Mouse (Mus musculus) erythroblast, embryonic 14.5 days (primary cell): Measurements from ENCODE around the gene Pgpep1.

Experiments
- GATA1 ChIP-seq: IDR thresholded peaks from 2 replicates; pipeline ENCODE4 v1.6.1; 2012; ENCODE audit warnings: low read length, inconsistent platforms, mixed read lengths
- TAL1 ChIP-seq: IDR thresholded peaks from 3 replicates; pipeline ENCODE4 v1.6.1; 2012; ENCODE audit warnings: low read length, inconsistent platforms, mixed read lengths

GRCm38 (mm10) chr8:70660273-70660725 is at the start of gene Pgpep1:
- TF ChIP-seq GATA1 = no peak
- no peak for TF ChIP-seq TAL1
